Mouse (Mus musculus) heart, embryonic 11.5 days (tissue): ENCODE measurements around the gene Frs2. TPM values are rescaled to one million over a fixed set of nuclear protein-coding genes. Genes with fewer than 3 reads are reported as not detected.
"Not testable (repeated sequence)": the region's sequence is repeated elsewhere in the genome, so short reads cannot be mapped to it uniquely, and the experiment has no call there.

ENCODE experiments used
- ATAC-seq: fragments of 200-750 bp; cut with Nextera tagmentation; replicated peaks from 2 replicates; pipeline ENCODE4 v1.8.0; 2017; ENCODE audit warnings: moderate library complexity; ENCODE audit not compliant: insufficient number of reproducible peaks, low FRiP score, low TSS enrichment
- H3K27ac ChIP-seq: fragments of 300-500 bp; sonication (generic); 2 replicates; pipeline ENCODE4 v1.5.1; 2014; ENCODE audit warnings: mild to moderate bottlenecking, low read depth, low read length
- H3K27me3 ChIP-seq: fragments of 300-500 bp; sonication (generic); 2 replicates; pipeline ENCODE4 v1.6.1; 2014; ENCODE audit warnings: mild to moderate bottlenecking, low read length, mixed read lengths; ENCODE audit not compliant: control insufficient read depth, insufficient read depth
- H3K36me3 ChIP-seq: fragments of 300-500 bp; sonication (generic); 2 replicates; pipeline ENCODE4 v1.6.1; 2014; ENCODE audit warnings: mild to moderate bottlenecking, low read length, moderate library complexity, mixed read lengths; ENCODE audit not compliant: control insufficient read depth, insufficient read depth
- H3K4me1 ChIP-seq: fragments of 300-500 bp; sonication (generic); 2 replicates; pipeline ENCODE4 v1.6.1; 2014; ENCODE audit warnings: low read length; ENCODE audit not compliant: control insufficient read depth, insufficient read depth
- H3K4me2 ChIP-seq: fragments of 300-500 bp; sonication (generic); 2 replicates; pipeline ENCODE4 v1.6.1; 2014; ENCODE audit warnings: mild to moderate bottlenecking, moderate library complexity
- H3K4me3 ChIP-seq: fragments of 300-500 bp; sonication (generic); 2 replicates; pipeline ENCODE4 v1.5.1; 2014; ENCODE audit warnings: low read depth, low read length
- H3K9ac ChIP-seq: fragments of 300-500 bp; sonication (generic); 2 replicates; pipeline ENCODE4 v1.6.1; 2014; ENCODE audit warnings: mild to moderate bottlenecking, low read depth, low read length, moderate library complexity
- H3K9me3 ChIP-seq: fragments of 300-500 bp; sonication (generic); replicated peaks from 2 replicates; pipeline ENCODE4 v1.6.1; 2016; ENCODE audit warnings: low read length; ENCODE audit not compliant: control insufficient read depth
- WGBS: fragments of 180-500 bp; shearing (Covaris S2); extraction: QIAGEN DNeasy Blood & Tissue Kit; methylation state at CpG from one replicate; pipeline ENCODE4 v1.1.7; 2014; ENCODE audit not compliant: insufficient replicate concordance; 5-methylcytosine and 5-hydroxymethylcytosine counted together
- polyA plus RNA-seq: library from polyadenylated mRNA; unstranded; fragments of >200 nt; fragmentation: Nextera tagmentation; extraction: Ambion mirVana; gene quantifications from 2 replicates; pipeline ENCODE4 v1.2.1, GENCODE M21; 2014

The Frs2 gene
- polyA plus RNA-seq, 1 experiment from 2014 or later = 30.4 TPM

DNA sequence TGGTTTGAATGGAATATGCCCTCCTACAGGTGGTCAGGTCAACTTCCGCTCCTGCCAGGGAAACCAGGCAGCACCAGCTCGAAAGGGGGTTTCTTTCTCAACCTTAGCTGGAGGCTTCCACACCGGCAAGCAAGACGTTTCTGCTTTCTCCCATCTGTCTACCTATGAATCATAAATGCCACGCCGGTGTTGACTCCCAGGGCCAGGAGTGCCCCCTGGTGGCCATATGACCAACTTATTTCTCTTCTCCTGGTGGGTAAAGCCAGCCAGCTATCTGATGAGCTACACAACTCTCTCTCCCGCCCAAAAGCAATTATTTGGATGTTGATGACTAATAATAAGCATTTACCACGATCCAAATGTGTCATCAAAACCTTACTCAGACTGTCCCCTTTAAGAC, 114.5 kb downstream of the Frs2 start:
- Histone ChIP-seq H3K9ac (no peak overlapping the region), H3K9me3 (no peaks in the 10 kb centered on the region), H3K4me3 (no peak overlapping the region), H3K4me1 (no peaks in the 10 kb centered on the region), H3K36me3 (no peaks in the 10 kb centered on the region), H3K27me3 (no peaks in the 10 kb centered on the region), H3K27ac (no peak overlapping the region), H3K4me2 (no peak overlapping the region; the same call in 1 of the 2 replicates)
- ATAC-seq = no peak
- 28% methylated on average over 8 of the region's 8 CpGs for WGBS

DNA sequence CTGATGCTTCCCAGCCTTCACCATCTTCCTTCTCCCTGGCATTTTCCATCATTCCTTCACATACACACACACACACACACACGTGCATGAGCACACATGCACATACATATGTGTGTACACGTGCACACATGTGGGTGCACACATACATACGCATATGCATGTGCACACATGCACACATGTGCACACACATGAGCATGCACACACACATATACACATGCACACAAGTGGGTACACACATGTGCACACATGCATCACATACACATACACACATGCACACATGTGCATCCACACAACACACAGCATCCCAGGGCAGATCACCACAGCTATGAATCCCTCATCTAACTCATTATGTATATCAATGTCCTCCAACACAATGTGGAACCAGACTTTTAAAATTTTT, 117.2 kb downstream of the Frs2 start:
- ATAC-seq = no peak
- Histone ChIP-seq H3K4me3 (no peak overlapping the region), H3K27ac (no peak overlapping the region), H3K27me3 (no peaks in the 10 kb centered on the region), H3K4me1 (no peaks in the 10 kb centered on the region), H3K36me3 (no peaks in the 10 kb centered on the region), H3K9me3 (no peaks in the 10 kb centered on the region), H3K9ac (no peak overlapping the region), H3K4me2 (no peak overlapping the region)
- WGBS = 81% methylated on average over 3 of the region's 3 CpGs

DNA sequence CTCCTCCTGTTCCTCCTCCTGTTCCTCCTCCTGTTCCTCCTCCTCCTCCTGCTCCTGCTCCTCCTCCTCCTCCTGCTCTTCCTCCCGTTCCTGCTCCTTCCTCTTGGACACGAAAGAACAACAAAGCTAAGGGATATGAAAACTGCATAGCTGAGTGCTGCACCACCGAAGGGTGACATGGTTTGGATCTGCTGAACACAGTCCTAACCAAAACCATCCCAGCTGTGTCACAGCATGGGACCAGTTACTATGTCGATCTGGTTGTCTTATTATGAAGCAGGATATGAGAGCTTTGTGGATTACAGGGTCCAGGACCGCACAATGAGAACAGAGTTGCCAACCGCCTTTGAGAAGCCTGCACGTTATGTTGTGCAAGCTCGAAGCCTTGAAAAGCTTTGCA, 122.2 kb downstream of the Frs2 start:
- Histone ChIP-seq H3K9ac (no peak overlapping the region), H3K36me3 (no peaks in the 10 kb centered on the region), H3K27ac (no peak overlapping the region), H3K9me3 (no peaks in the 10 kb centered on the region), H3K4me3 (no peak overlapping the region), H3K4me2 (no peak overlapping the region), H3K27me3 (no peaks in the 10 kb centered on the region), H3K4me1 (peaks cover 23% of the 10 kb centered on the region)
- 78% methylated on average over 8 of the region's 8 CpGs for WGBS
- no peak for ATAC-seq

DNA sequence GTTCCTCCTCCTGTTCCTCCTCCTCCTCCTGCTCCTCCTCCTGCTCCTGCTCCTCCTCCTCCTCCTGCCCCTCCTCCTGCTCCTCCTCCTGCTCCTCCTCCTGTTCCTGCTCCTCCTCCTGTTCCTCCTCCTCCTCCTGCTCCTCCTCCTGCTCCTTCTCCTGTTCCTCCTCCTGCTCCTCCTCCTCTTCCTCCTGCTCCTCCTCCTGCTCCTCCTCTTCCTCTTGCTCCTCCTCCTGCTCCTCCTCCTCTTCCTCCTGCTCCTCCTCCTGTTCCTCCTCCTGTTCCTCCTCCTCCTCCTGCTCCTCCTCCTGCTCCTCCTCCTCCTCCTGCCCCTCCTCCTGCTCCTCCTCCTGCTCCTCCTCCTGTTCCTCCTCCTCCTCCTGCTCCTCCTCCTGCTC, 122.6 kb downstream of the Frs2 start:
- not testable (repeated sequence) for H3K4me2 ChIP-seq, H3K9me3 ChIP-seq, H3K27me3 ChIP-seq, ATAC-seq, H3K27ac ChIP-seq, H3K9ac ChIP-seq, H3K36me3 ChIP-seq, H3K4me3 ChIP-seq
- peaks cover 27% of the 10 kb centered on the region for H3K4me1 ChIP-seq

DNA sequence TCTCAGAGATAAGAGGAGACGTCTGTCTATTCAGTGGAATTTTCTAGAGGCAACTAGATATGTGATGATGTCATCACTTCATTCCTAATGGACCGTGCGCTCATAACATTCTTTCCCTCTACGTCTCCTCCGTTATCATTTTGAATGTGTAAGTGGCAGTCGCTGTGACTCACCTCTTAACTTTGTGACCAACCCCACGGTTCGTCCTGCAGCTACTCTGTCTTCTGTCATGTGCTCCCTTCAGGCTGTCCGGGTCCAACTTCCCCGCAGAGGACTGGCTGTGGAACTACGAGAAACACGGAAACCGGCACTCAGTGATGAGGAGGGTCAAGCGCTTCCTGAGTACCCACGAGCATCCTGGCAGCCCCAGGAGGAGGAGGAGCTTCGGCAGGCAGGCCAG, 124.6 kb downstream of the Frs2 start:
- 10% methylated on average over 16 of the region's 16 CpGs for WGBS
- H3K4me1 ChIP-seq = peaks cover 27% of the 10 kb centered on the region
- no peaks in the 10 kb centered on the region for H3K27me3 ChIP-seq
- peak; percentile 57; the same call in 1 of the 2 replicates for ATAC-seq
- H3K4me3 ChIP-seq = peak overlapping the region; percentile 42
- H3K27ac ChIP-seq = peak overlapping the region; percentile 77
- peak overlapping the region; percentile 72 for H3K9ac ChIP-seq
- no peaks in the 10 kb centered on the region for H3K9me3 ChIP-seq
- no peaks in the 10 kb centered on the region for H3K36me3 ChIP-seq
- peak overlapping the region; percentile 79 for H3K4me2 ChIP-seq

DNA sequence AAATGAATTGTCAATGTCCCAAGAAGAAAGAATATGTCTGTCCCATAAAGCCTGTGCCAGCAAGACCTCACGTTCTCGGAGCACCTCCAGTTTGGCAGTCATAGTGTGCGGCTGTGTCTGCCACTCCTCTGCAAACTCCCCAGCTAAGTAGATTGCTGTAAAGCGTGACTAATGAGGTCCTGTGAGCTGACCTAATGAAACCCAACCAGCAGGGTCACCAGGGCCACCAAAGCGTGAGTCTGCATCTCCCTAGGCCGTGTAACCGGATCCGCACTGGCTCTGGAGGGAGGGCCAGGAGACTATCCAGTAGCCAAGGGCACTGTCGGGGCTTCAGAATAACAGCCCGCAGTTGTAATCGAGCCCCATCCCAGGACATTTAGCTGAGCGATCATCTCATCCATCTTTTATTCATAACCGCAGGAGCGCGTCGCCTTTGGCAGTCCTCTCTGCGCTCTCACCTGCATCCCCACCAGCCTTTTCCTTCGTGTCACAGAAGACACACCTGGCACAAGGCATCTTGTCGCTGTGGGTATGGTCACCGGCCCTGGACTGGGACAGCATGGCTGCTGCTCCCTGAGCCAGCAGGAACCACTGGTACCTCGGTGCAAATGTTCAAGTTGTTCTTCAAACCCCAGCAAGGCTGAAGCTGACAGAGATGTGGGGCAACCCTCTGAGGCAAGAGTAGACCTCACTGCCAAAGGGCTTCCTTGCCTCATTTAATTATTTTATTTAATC, 127.1 kb downstream of the Frs2 start:
- Histone ChIP-seq H3K4me3 (no peak overlapping the region), H3K4me2 (peak overlapping the region; percentile 22), H3K27ac (no peak overlapping the region), H3K36me3 (no peaks in the 10 kb centered on the region), H3K27me3 (no peaks in the 10 kb centered on the region), H3K9ac (0 out of 2 replicates have a peak overlapping the region, but pooled peaks have one; percentile 22), H3K4me1 (peaks cover 33% of the 10 kb centered on the region), H3K9me3 (no peaks in the 10 kb centered on the region)
- WGBS = 31% methylated on average over 21 of the region's 21 CpGs
- no peak for ATAC-seq

Other genes starting within 250 kb of the Frs2 start
- 56.9 and 63.2 TPM in 2 replicates for gene Rab3ip, start 197.8 kb downstream of the Frs2 start, polyA plus RNA-seq
- gene Gm10271, start 175.9 kb downstream of the Frs2 start, polyA plus RNA-seq = not detected in 2 replicates
- gene Best3, start 162.2 kb downstream of the Frs2 start, polyA plus RNA-seq = 0.14 and 0.18 TPM in 2 replicates
- 49.7 and 54.6 TPM in 2 replicates for gene Lrrc10, start 103.2 kb downstream of the Frs2 start, polyA plus RNA-seq
- gene Cct2, start 84.7 kb downstream of the Frs2 start, polyA plus RNA-seq = 211 and 221 TPM in 2 replicates
- 66.4 and 75.9 TPM in 2 replicates for gene Yeats4, start 76.0 kb upstream of the Frs2 start, polyA plus RNA-seq
- gene 9530003J23Rik, start 90.2 kb upstream of the Frs2 start, polyA plus RNA-seq = not detected in 2 replicates
- gene Lyz2, start 133.8 kb upstream of the Frs2 start, polyA plus RNA-seq = 65.0 and 75.3 TPM in 2 replicates
- 7.2 and 13.3 TPM in 2 replicates for gene Lyz1, start 144.3 kb upstream of the Frs2 start, polyA plus RNA-seq
- gene Cpsf6, start 231.5 kb upstream of the Frs2 start, polyA plus RNA-seq = 97.9 and 117 TPM in 2 replicates